In genomic region chr7:28808957-28809393, GRCm38 (mm10) we compare ENCODE assay signal across 8 mouse cellular contexts. TPM values are rescaled to one million over a fixed set of nuclear protein-coding genes. Genes with fewer than 3 reads are reported as not detected.
DNase-seq lines count a peak whose midpoint lies in the region; ATAC-seq and TF ChIP-seq lines count a peak whose summit lies in the region.

No protein-coding gene starts in this region.

- WGBS in forebrain, embryonic 16.5 days, result 0% methylated on average over 21 of the region's 32 CpGs
- under 1% methylated on average over 32 of the region's 32 CpGs for WGBS in lung, adult 2 months
- under 1% methylated on average over 32 of the region's 32 CpGs for WGBS in neural tube, embryonic 15.5 days

- H3K27me3 ChIP-seq in forebrain, embryonic 16.5 days (replicated peaks; ENCODE audit: control insufficient read depth, insufficient read depth, low read length), result no peaks in the 10 kb centered on the region
- no peaks in the 10 kb centered on the region for H3K27me3 ChIP-seq in neural tube, embryonic 15.5 days (replicated peaks)

- TF ChIP-seq CTCF in layer of hippocampus, adult 2 months (conservative IDR thresholded peaks at IDR 0.05), result no peak; the same call in 1 of the 2 replicates
- TF ChIP-seq CTCF in lung, adult 2 months (IDR thresholded peaks at IDR 0.05; ENCODE audit: insufficient read depth, low read length), result no peak

- H3K36me3 ChIP-seq in ES-E14 (ENCODE audit: control insufficient read depth, insufficient read depth, low read length, poor library complexity, severe bottlenecking), result peaks cover 22% of the 10 kb centered on the region
- peaks cover 10% of the 10 kb centered on the region for H3K36me3 ChIP-seq in forebrain, embryonic 16.5 days (ENCODE audit: control insufficient read depth, insufficient read depth)
- peaks cover 12% of the 10 kb centered on the region for H3K36me3 ChIP-seq in neural tube, embryonic 15.5 days

- H3K4me2 ChIP-seq in forebrain, embryonic 16.5 days (ENCODE audit: low read length), result peak overlapping the region; percentile 98
- peak overlapping the region; percentile 87 for H3K4me2 ChIP-seq in neural tube, embryonic 15.5 days

- peak; percentile 43 for ATAC-seq in forebrain, embryonic 16.5 days
- ATAC-seq in neural tube, embryonic 15.5 days (ENCODE audit: low FRiP score), result peak; percentile 58

- peak overlapping the region; percentile 98 for H3K27ac ChIP-seq in ES-E14 (ENCODE audit: insufficient read depth, low read depth, low read length, poor library complexity, severe bottlenecking)
- peak overlapping the region; percentile 99 for H3K27ac ChIP-seq in forebrain, embryonic 16.5 days (ENCODE audit: low read length)
- peak overlapping the region; percentile 99 for H3K27ac ChIP-seq in layer of hippocampus, adult 2 months
- H3K27ac ChIP-seq in neural tube, embryonic 15.5 days (replicated peaks), result peak overlapping the region; percentile 100

- H3K4me1 ChIP-seq in ES-E14 (ENCODE audit: control insufficient read depth in 2 of 2, insufficient read depth in 2 of 2, low read length in 2 of 2, poor library complexity in 1 of 2), result peaks cover 2 to 16% of the 10 kb centered on the region in 2 experiments; a peak in 3 of 4 replicates
- H3K4me1 ChIP-seq in forebrain, embryonic 16.5 days (replicated peaks; ENCODE audit: control insufficient read depth, insufficient read depth, low read length), result peaks cover 33% of the 10 kb centered on the region
- H3K4me1 ChIP-seq in lung, adult 2 months (ENCODE audit: control insufficient read depth, insufficient read depth, low read length), result peaks cover 24% of the 10 kb centered on the region
- peaks cover 32% of the 10 kb centered on the region for H3K4me1 ChIP-seq in neural tube, embryonic 15.5 days

- peak; percentile 85; the same call in 1 of the 2 replicates for TF ChIP-seq POLR2A in lung, adult 2 months (IDR thresholded peaks at IDR 0.05; ENCODE audit: borderline replicate concordance, extremely low read depth, low read depth, low read length)

- in situ Hi-C loops in ES-E14 (cut with MboI; ENCODE audit: low sequenced_read_pairs in 2 of 2, unreplicated experiment in 2 of 2), result no loop called here

- peak; percentile 79 for DNase-seq in ES-E14 (ENCODE audit: low read depth, low spot score)
- peak; percentile 95 for DNase-seq in cerebellum, adult 11-12 months
- peak; percentile 97 to 98 for DNase-seq in heart, postnatal 36 days
- DNase-seq in layer of hippocampus, adult 2 months (ENCODE audit: low spot score in 2 of 2), result peak; percentile 94 to 96
- DNase-seq in lung, adult 2 months, result peak; percentile 96
- DNase-seq in testis, postnatal 10 days (ENCODE audit: low spot score), result peak; percentile 98

- peak overlapping the region; percentile 88 to 97 for H3K4me3 ChIP-seq in ES-E14 (ENCODE audit: insufficient read depth in 1 of 2, low read depth in 1 of 2, low read length in 2 of 2, poor library complexity in 1 of 2, severe bottlenecking in 1 of 2)
- H3K4me3 ChIP-seq in forebrain, embryonic 16.5 days (replicated peaks; ENCODE audit: low read length), result peak overlapping the region; percentile 92
- peak overlapping the region; percentile 96 for H3K4me3 ChIP-seq in layer of hippocampus, adult 2 months
- H3K4me3 ChIP-seq in lung, adult 2 months (replicated peaks; ENCODE audit: extremely low read depth, low read depth, low read length), result peak overlapping the region; percentile 90
- H3K4me3 ChIP-seq in neural tube, embryonic 15.5 days (replicated peaks), result peak overlapping the region; percentile 83

- intact Hi-C loops in heart, postnatal 36 days (cut with DNase I), result loop anchor here (2.0 to 5.0 kb wide), 2 partner anchors 16 to 432 kb away; partner anchors contain the start of gene Ech1

- peak overlapping the region; percentile 97 for H3K9ac ChIP-seq in ES-E14 (ENCODE audit: insufficient read depth, low read depth, low read length, poor library complexity, severe bottlenecking)
- H3K9ac ChIP-seq in forebrain, embryonic 16.5 days (replicated peaks; ENCODE audit: low read depth, low read length), result peak overlapping the region; percentile 98
- H3K9ac ChIP-seq in neural tube, embryonic 15.5 days (replicated peaks), result peak overlapping the region; percentile 83

- no peaks in the 10 kb centered on the region for H3K9me3 ChIP-seq in ES-E14 (ENCODE audit: control insufficient read depth, insufficient read depth, low read depth, low read length)
- H3K9me3 ChIP-seq in forebrain, embryonic 16.5 days (ENCODE audit: control insufficient read depth, low read length), result no peaks in the 10 kb centered on the region
- no peaks in the 10 kb centered on the region for H3K9me3 ChIP-seq in neural tube, embryonic 15.5 days (replicated peaks)

TF ChIP-seq in ES-E14, 5 proteins besides CTCF, POLR2A, EP300 and RAD21:
- TF ChIP-seq HCFC1 (IDR thresholded peaks at IDR 0.05; ENCODE audit: borderline replicate concordance, insufficient read depth, low read length) (no peak), ZC3H11A (IDR thresholded peaks at IDR 0.05; ENCODE audit: borderline replicate concordance, low read depth, low read length) (no peak), CHD2 (IDR thresholded peaks at IDR 0.05; ENCODE audit: low read depth, low read length) (no peak), ZNF384 (IDR thresholded peaks at IDR 0.05; ENCODE audit: low read depth, low read length) (no peak), MAFK (IDR thresholded peaks at IDR 0.05; ENCODE audit: insufficient read depth, low read depth, low read length) (no peak)

RNA-seq across cellular contexts. Expression of gene Hnrnpl, which starts 0.6 kb away (rescaled TPM):
- total RNA-seq in ES-E14 (2012; rRNA removed), result 464 and 530 TPM in 2 replicates
- polyA plus RNA-seq in forebrain, embryonic 16.5 days (2015; fragmentation: Nextera tagmentation; extraction: Ambion mirVana), result 185 and 203 TPM in 2 replicates
- total RNA-seq in heart, postnatal 36 days (2021), result 100 to 1,000 TPM; 240 to 277 TPM
- 100 to 1,000 TPM; 410 to 476 TPM for total RNA-seq in layer of hippocampus, adult 2 months (2021)
- polyA plus RNA-seq in lung, adult 2 months (2012; rRNA removed), result 166 and 244 TPM in 2 replicates
- 158 and 164 TPM in 2 replicates for polyA plus RNA-seq in neural tube, embryonic 15.5 days (2015; fragmentation: Nextera tagmentation; extraction: Ambion mirVana)

RNA-seq across cellular contexts. Expression of gene Ech1, which starts 16.0 kb away (rescaled TPM):
- total RNA-seq in ES-E14 (2012; rRNA removed), result 64.1 and 75.6 TPM in 2 replicates
- polyA plus RNA-seq in forebrain, embryonic 16.5 days (2015; fragmentation: Nextera tagmentation; extraction: Ambion mirVana), result 87.1 and 97.7 TPM in 2 replicates
- 1,000 to 10,000 TPM; 1,832 to 1,909 TPM for total RNA-seq in heart, postnatal 36 days (2021)
- total RNA-seq in layer of hippocampus, adult 2 months (2021), result 10 to 100 TPM; 66.4 to 68.8 TPM
- 201 and 250 TPM in 2 replicates for polyA plus RNA-seq in lung, adult 2 months (2012; rRNA removed)
- 91.4 and 114 TPM in 2 replicates for polyA plus RNA-seq in neural tube, embryonic 15.5 days (2015; fragmentation: Nextera tagmentation; extraction: Ambion mirVana)

RNA-seq across cellular contexts. Expression of gene Rinl, which starts 20.2 kb away (rescaled TPM):
- 17.2 and 18.9 TPM in 2 replicates for total RNA-seq in ES-E14 (2012; rRNA removed)
- polyA plus RNA-seq in forebrain, embryonic 16.5 days (2015; fragmentation: Nextera tagmentation; extraction: Ambion mirVana), result 1.2 and 1.3 TPM in 2 replicates
- 1 to 10 TPM; 1.8 to 1.9 TPM for total RNA-seq in heart, postnatal 36 days (2021)
- total RNA-seq in layer of hippocampus, adult 2 months (2021), result 1 to 10 TPM; 2.6 to 4.5 TPM
- polyA plus RNA-seq in lung, adult 2 months (2012; rRNA removed), result 11.2 and 14.5 TPM in 2 replicates
- 2.9 and 7.0 TPM in 2 replicates for polyA plus RNA-seq in neural tube, embryonic 15.5 days (2015; fragmentation: Nextera tagmentation; extraction: Ambion mirVana)

RNA-seq across cellular contexts. Expression of gene Lgals4, which starts 24.7 kb away (rescaled TPM):
- 5.5 and 9.6 TPM in 2 replicates for total RNA-seq in ES-E14 (2012; rRNA removed)
- polyA plus RNA-seq in forebrain, embryonic 16.5 days (2015; fragmentation: Nextera tagmentation; extraction: Ambion mirVana), result 5.2 and 5.7 TPM in 2 replicates
- total RNA-seq in heart, postnatal 36 days (2021), result 10 to 100 TPM; 29.4 to 48.3 TPM
- total RNA-seq in layer of hippocampus, adult 2 months (2021), result 1 to 10 TPM; 4.4 to 6.8 TPM
- polyA plus RNA-seq in lung, adult 2 months (2012; rRNA removed), result 19.0 and 25.5 TPM in 2 replicates
- polyA plus RNA-seq in neural tube, embryonic 15.5 days (2015; fragmentation: Nextera tagmentation; extraction: Ambion mirVana), result 5.4 and 85.2 TPM in 2 replicates

RNA-seq across cellular contexts. Expression of gene Nfkbib, which starts 41.7 kb away (rescaled TPM):
- total RNA-seq in ES-E14 (2012; rRNA removed), result 17.7 and 20.1 TPM in 2 replicates
- polyA plus RNA-seq in forebrain, embryonic 16.5 days (2015; fragmentation: Nextera tagmentation; extraction: Ambion mirVana), result 58.8 and 62.1 TPM in 2 replicates
- 10 to 100 TPM; 25.4 to 27.0 TPM for total RNA-seq in heart, postnatal 36 days (2021)
- 10 to 100 TPM; 25.6 to 27.2 TPM for total RNA-seq in layer of hippocampus, adult 2 months (2021)
- polyA plus RNA-seq in lung, adult 2 months (2012; rRNA removed), result 48.5 and 49.2 TPM in 2 replicates
- polyA plus RNA-seq in neural tube, embryonic 15.5 days (2015; fragmentation: Nextera tagmentation; extraction: Ambion mirVana), result 75.9 and 77.6 TPM in 2 replicates

Comparison
In these comparisons a context has a peak if more than half of its experiments do, and no peak if none do; other contexts are left out.
1. Peak in every context shown above with its lines: DNase-seq, ATAC-seq, H3K4me3 ChIP-seq and H3K27ac ChIP-seq.
2. RNA of gene Ech1, which starts 16.0 kb away (total RNA-seq): 1,832 to 1,909 TPM in heart, postnatal 36 days; 66.4 to 68.8 TPM in layer of hippocampus, adult 2 months and 64.1 to 75.6 TPM in ES-E14; every median in the first group is over 10 times any median in the second.